8 mouse cellular contexts compared by ENCODE assay signal in genomic region chr4:148038079-148038599, GRCm38 (mm10). TPM values are rescaled to one million over a fixed set of nuclear protein-coding genes. Genes with fewer than 3 reads are reported as not detected.
DNase-seq lines count a peak whose midpoint lies in the region; ATAC-seq and TF ChIP-seq lines count a peak whose summit lies in the region.

No protein-coding gene starts in this region.

- 7% methylated on average over 26 of the region's 26 CpGs for WGBS in kidney, embryonic 16.5 days
- 5% methylated on average over 26 of the region's 26 CpGs for WGBS in hindbrain, embryonic 16.5 days
- 6% methylated on average over 26 of the region's 26 CpGs for WGBS in midbrain, embryonic 16.5 days

- H3K9ac ChIP-seq in kidney, embryonic 16.5 days (replicated peaks; ENCODE audit: low read length): peak overlapping the region; percentile 77
- peak overlapping the region; percentile 75 for H3K9ac ChIP-seq in hindbrain, embryonic 16.5 days (ENCODE audit: low read depth, low read length)
- peak overlapping the region; percentile 80 for H3K9ac ChIP-seq in midbrain, embryonic 16.5 days (ENCODE audit: low read depth, low read length)

- H3K27me3 ChIP-seq in kidney, embryonic 16.5 days (ENCODE audit: insufficient read depth, low read length): no peaks in the 10 kb centered on the region
- H3K27me3 ChIP-seq in hindbrain, embryonic 16.5 days (replicated peaks; ENCODE audit: control insufficient read depth, insufficient read depth, low read length): no peaks in the 10 kb centered on the region
- no peaks in the 10 kb centered on the region for H3K27me3 ChIP-seq in midbrain, embryonic 16.5 days (ENCODE audit: control insufficient read depth, insufficient read depth, low read depth, low read length)

- TF ChIP-seq CTCF in cortical plate, adult 2 months (IDR thresholded peaks at IDR 0.05; ENCODE audit: extremely low read depth, insufficient read depth, low read length): no peak

- DNase-seq in kidney, postnatal 36 days: no peak
- no peak for DNase-seq in embryo, embryonic 9.5 days (ENCODE audit: extremely low spot score)
- DNase-seq in cerebellum, postnatal 14 days: no peak
- no peak for DNase-seq in kidney, adult 9 months

- H3K9me3 ChIP-seq in kidney, embryonic 16.5 days (ENCODE audit: low read length): no peaks in the 10 kb centered on the region
- H3K9me3 ChIP-seq in hindbrain, embryonic 16.5 days (ENCODE audit: control insufficient read depth, low read length): no peaks in the 10 kb centered on the region
- no peaks in the 10 kb centered on the region for H3K9me3 ChIP-seq in midbrain, embryonic 16.5 days (replicated peaks; ENCODE audit: control insufficient read depth, low read length, poor library complexity, severe bottlenecking)

- ATAC-seq in kidney, embryonic 16.5 days (ENCODE audit: low FRiP score, low TSS enrichment): no peak
- ATAC-seq in hindbrain, embryonic 16.5 days: no peak
- no peak for ATAC-seq in midbrain, embryonic 16.5 days

- H3K36me3 ChIP-seq in kidney, embryonic 16.5 days (ENCODE audit: insufficient read depth, low read length): 0 out of 2 replicates have a peak, but pooled peaks cover 10% of the 10 kb centered on the region
- H3K36me3 ChIP-seq in hindbrain, embryonic 16.5 days (ENCODE audit: control insufficient read depth, insufficient read depth, low read length): peaks cover 4% of the 10 kb centered on the region
- peaks cover 2% of the 10 kb centered on the region; the same call in 1 of the 2 replicates for H3K36me3 ChIP-seq in midbrain, embryonic 16.5 days (ENCODE audit: control insufficient read depth, insufficient read depth, low read length)

- peaks cover 39% of the 10 kb centered on the region for H3K4me1 ChIP-seq in kidney, embryonic 16.5 days (ENCODE audit: insufficient read depth, low read length)
- H3K4me1 ChIP-seq in cortical plate, adult 2 months (ENCODE audit: control insufficient read depth, insufficient read depth, low read length): peaks cover 11% of the 10 kb centered on the region
- peaks cover 41% of the 10 kb centered on the region for H3K4me1 ChIP-seq in hindbrain, embryonic 16.5 days (ENCODE audit: control insufficient read depth, insufficient read depth, low read depth, low read length)
- peaks cover 43% of the 10 kb centered on the region for H3K4me1 ChIP-seq in midbrain, embryonic 16.5 days (ENCODE audit: control insufficient read depth, insufficient read depth, low read length)

- H3K4me3 ChIP-seq in kidney, embryonic 16.5 days (ENCODE audit: low read length): peak overlapping the region; percentile 72
- peak overlapping the region; percentile 67 for H3K4me3 ChIP-seq in cortical plate, adult 2 months (ENCODE audit: insufficient read depth, low read length)
- peak overlapping the region; percentile 66 for H3K4me3 ChIP-seq in hindbrain, embryonic 16.5 days (ENCODE audit: low read length)
- peak overlapping the region; percentile 72 for H3K4me3 ChIP-seq in midbrain, embryonic 16.5 days (ENCODE audit: low read depth, low read length)

- H3K27ac ChIP-seq in kidney, embryonic 16.5 days (ENCODE audit: low read length): peak overlapping the region; percentile 76
- H3K27ac ChIP-seq in cortical plate, adult 2 months (ENCODE audit: insufficient read depth, low read length): peak overlapping the region; percentile 69
- H3K27ac ChIP-seq in hindbrain, embryonic 16.5 days (ENCODE audit: low read depth, low read length): peak overlapping the region; percentile 89
- H3K27ac ChIP-seq in midbrain, embryonic 16.5 days (ENCODE audit: low read length): peak overlapping the region; percentile 90

- H3K4me2 ChIP-seq in kidney, embryonic 16.5 days (replicated peaks; ENCODE audit: low read depth, low read length): peak overlapping the region; percentile 84
- H3K4me2 ChIP-seq in hindbrain, embryonic 16.5 days (ENCODE audit: low read length): peak overlapping the region; percentile 62
- peak overlapping the region; percentile 70 for H3K4me2 ChIP-seq in midbrain, embryonic 16.5 days (ENCODE audit: low read length)

- no peak for TF ChIP-seq POLR2A in cortical plate, adult 2 months (IDR thresholded peaks at IDR 0.05; ENCODE audit: extremely low read depth, insufficient read depth, low read length)

RNA-seq across cellular contexts. Expression of gene Clcn6, which starts 0.5 kb away (rescaled TPM):
- 6.4 and 6.8 TPM in 2 replicates for polyA plus RNA-seq in kidney, embryonic 16.5 days (2015; fragmentation: Nextera tagmentation; extraction: Ambion mirVana)
- 44.6 and 45.0 TPM in 2 replicates for polyA plus RNA-seq in cortical plate, adult 2 months (2012; rRNA removed)
- polyA plus RNA-seq in hindbrain, embryonic 16.5 days (2015; fragmentation: Nextera tagmentation; extraction: Ambion mirVana): 29.9 and 33.5 TPM in 2 replicates
- 36.5 and 36.9 TPM in 2 replicates for polyA plus RNA-seq in midbrain, embryonic 16.5 days (2015; fragmentation: Nextera tagmentation; extraction: Ambion mirVana)

RNA-seq across cellular contexts. Expression of gene Mthfr, which starts 0.7 kb away (rescaled TPM):
- polyA plus RNA-seq in kidney, embryonic 16.5 days (2015; fragmentation: Nextera tagmentation; extraction: Ambion mirVana): 26.5 and 28.1 TPM in 2 replicates
- 32.2 and 34.2 TPM in 2 replicates for polyA plus RNA-seq in cortical plate, adult 2 months (2012; rRNA removed)
- polyA plus RNA-seq in hindbrain, embryonic 16.5 days (2015; fragmentation: Nextera tagmentation; extraction: Ambion mirVana): 16.5 and 18.5 TPM in 2 replicates
- 21.5 and 22.2 TPM in 2 replicates for polyA plus RNA-seq in midbrain, embryonic 16.5 days (2015; fragmentation: Nextera tagmentation; extraction: Ambion mirVana)

RNA-seq across cellular contexts. Expression of gene Nppa, which starts 37.6 kb away (rescaled TPM):
- polyA plus RNA-seq in kidney, embryonic 16.5 days (2015; fragmentation: Nextera tagmentation; extraction: Ambion mirVana): 0.41 and 1.00 TPM in 2 replicates
- 0.21 TPM in 2 replicates for polyA plus RNA-seq in cortical plate, adult 2 months (2012; rRNA removed)
- 1.2 and 1.6 TPM in 2 replicates for polyA plus RNA-seq in hindbrain, embryonic 16.5 days (2015; fragmentation: Nextera tagmentation; extraction: Ambion mirVana)
- polyA plus RNA-seq in midbrain, embryonic 16.5 days (2015; fragmentation: Nextera tagmentation; extraction: Ambion mirVana): 2.4 and 3.3 TPM in 2 replicates

RNA-seq across cellular contexts. Expression of gene Agtrap, which starts 49.7 kb away (rescaled TPM):
- 28.1 and 31.5 TPM in 2 replicates for polyA plus RNA-seq in kidney, embryonic 16.5 days (2015; fragmentation: Nextera tagmentation; extraction: Ambion mirVana)
- polyA plus RNA-seq in cortical plate, adult 2 months (2012; rRNA removed): 5.8 and 6.1 TPM in 2 replicates
- polyA plus RNA-seq in hindbrain, embryonic 16.5 days (2015; fragmentation: Nextera tagmentation; extraction: Ambion mirVana): 7.4 and 9.3 TPM in 2 replicates
- polyA plus RNA-seq in midbrain, embryonic 16.5 days (2015; fragmentation: Nextera tagmentation; extraction: Ambion mirVana): 7.7 and 8.1 TPM in 2 replicates

RNA-seq across cellular contexts. Expression of gene Nppb, which starts 52.6 kb away (rescaled TPM):
- polyA plus RNA-seq in kidney, embryonic 16.5 days (2015; fragmentation: Nextera tagmentation; extraction: Ambion mirVana): 0.21 TPM in 1 of 2 replicates, not detected in the other
- not detected in 2 replicates for polyA plus RNA-seq in cortical plate, adult 2 months (2012; rRNA removed)
- polyA plus RNA-seq in hindbrain, embryonic 16.5 days (2015; fragmentation: Nextera tagmentation; extraction: Ambion mirVana): 0.20 and 0.21 TPM in 2 replicates
- not detected in 2 replicates for polyA plus RNA-seq in midbrain, embryonic 16.5 days (2015; fragmentation: Nextera tagmentation; extraction: Ambion mirVana)
